Mouse (Mus musculus) neural tube, embryonic 13.5 days (tissue): ENCODE measurements at regions not wholly inside any gene's neighbourhood (a gene's known extent, or its start where the extent isn't known, plus 50 kb on each side); places are given as distances from the start of the nearest gene placed in this dataset.

Source experiments
- ATAC-seq: fragments of 200-750 bp; cut with Nextera tagmentation; 2 replicates; pipeline ENCODE4 v1.8.0; 2017; ENCODE audit warnings: low read depth, mild to moderate bottlenecking, moderate TSS enrichment, moderate library complexity
- H3K27ac ChIP-seq: fragments of 300-500 bp; sonication (generic); replicated peaks from 2 replicates; pipeline ENCODE4 v1.5.1; 2015; ENCODE audit warnings: moderate library complexity, mild to moderate bottlenecking, inconsistent platforms
- H3K27me3 ChIP-seq: fragments of 300-500 bp; sonication (generic); 2 replicates; pipeline ENCODE4 v1.6.1; 2015; ENCODE audit warnings: mild to moderate bottlenecking, inconsistent platforms
- H3K36me3 ChIP-seq: fragments of 300-500 bp; sonication (generic); 2 replicates; pipeline ENCODE4 v1.6.1; 2015; ENCODE audit warnings: mild to moderate bottlenecking, inconsistent platforms
- H3K4me1 ChIP-seq: fragments of 300-500 bp; sonication (generic); replicated peaks from 2 replicates; pipeline ENCODE4 v1.6.1; 2015; ENCODE audit warnings: inconsistent platforms
- H3K4me2 ChIP-seq: fragments of 300-500 bp; sonication (generic); 2 replicates; pipeline ENCODE4 v1.6.1; 2015; ENCODE audit warnings: inconsistent platforms, mild to moderate bottlenecking, moderate library complexity
- H3K4me3 ChIP-seq: fragments of 300-500 bp; sonication (generic); 2 replicates; pipeline ENCODE4 v1.5.1; 2015; ENCODE audit warnings: mild to moderate bottlenecking, inconsistent platforms
- H3K9ac ChIP-seq: fragments of 300-500 bp; sonication (generic); 2 replicates; pipeline ENCODE4 v1.6.1; 2015; ENCODE audit warnings: moderate library complexity, mild to moderate bottlenecking, inconsistent platforms
- H3K9me3 ChIP-seq: fragments of 300-500 bp; sonication (generic); 2 replicates; pipeline ENCODE4 v1.6.1; 2016; ENCODE audit warnings: inconsistent platforms
- WGBS: fragments of 180-500 bp; shearing (Covaris S2); methylation state at CpG from one replicate; pipeline ENCODE4 v1.1.7; 2015; 5-methylcytosine and 5-hydroxymethylcytosine counted together

DNA sequence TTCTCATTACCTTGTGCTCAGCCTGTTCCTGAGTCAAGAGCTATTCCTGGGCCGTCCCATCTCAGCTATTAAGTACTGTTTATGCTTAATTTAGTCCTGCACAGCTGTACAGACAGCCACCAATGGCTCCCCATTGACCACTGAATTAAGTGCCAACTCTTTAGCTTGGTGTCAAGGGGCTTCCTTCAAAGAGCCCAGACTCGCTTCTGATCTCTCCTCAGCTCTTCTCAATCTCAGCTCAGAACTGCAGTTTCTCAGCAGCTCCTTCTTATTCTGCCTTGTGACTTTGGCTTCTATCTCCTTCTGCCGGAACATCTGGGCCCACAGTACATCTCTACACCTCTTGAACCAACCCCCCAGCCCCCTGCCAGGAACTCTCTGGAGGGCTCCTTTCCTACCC lies 290.0 kb upstream of the Gm10131 start:
- Histone ChIP-seq H3K4me2 (no peak overlapping the region), H3K9me3 (no peaks in the 10 kb centered on the region; the same call in 1 of the 2 replicates), H3K4me3 (no peak overlapping the region), H3K27me3 (0 out of 2 replicates have a peak, but pooled peaks cover 7% of the 10 kb centered on the region), H3K27ac (no peak overlapping the region), H3K9ac (no peak overlapping the region), H3K36me3 (no peaks in the 10 kb centered on the region), H3K4me1 (peaks cover 28% of the 10 kb centered on the region)
- peak; percentile 57; the same call in 1 of the 2 replicates for ATAC-seq
- 43% methylated on average over 3 of the region's 3 CpGs for WGBS

DNA sequence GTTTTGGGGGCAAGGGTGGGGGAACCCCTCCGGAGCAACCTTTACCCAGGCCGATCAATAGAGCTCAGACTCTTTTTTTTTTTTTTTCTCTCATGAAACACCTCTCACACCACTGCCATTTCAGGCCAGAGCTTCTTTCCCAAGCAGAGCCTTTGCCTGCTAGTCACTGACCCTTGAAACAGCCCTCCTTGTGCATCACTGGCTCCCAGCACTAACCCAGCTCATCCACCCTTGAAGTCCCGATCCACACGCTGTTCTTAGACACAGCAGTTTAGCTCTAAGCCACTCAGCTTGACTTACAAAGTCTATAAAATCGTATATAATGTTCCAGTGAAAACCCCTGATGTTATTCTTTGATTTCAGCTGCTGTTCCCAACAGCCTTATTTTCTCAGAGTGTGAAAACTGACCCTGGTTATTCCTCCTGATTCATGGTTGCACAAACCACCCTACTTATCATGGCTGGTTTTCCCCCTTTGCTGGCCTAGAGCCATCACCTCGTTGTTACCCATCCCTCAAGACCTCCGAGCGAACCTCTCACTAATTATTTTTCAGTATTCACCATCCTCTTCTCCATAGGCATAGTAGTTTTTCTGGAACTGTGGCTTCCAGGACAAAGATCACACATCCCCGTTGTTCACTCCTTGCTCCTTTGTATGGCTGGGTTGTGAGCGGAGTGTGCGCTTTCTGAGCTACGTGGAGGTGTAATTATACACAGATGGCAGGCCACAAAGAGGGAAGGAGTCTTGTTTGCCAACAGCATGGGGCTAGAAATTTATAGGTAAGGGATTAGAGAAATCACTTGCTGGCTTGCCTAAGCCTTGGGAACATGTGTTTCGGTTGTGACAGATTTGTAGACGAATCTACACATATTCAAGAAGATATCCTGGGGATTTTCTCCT lies 287.6 kb upstream of the Gm10131 start:
- Histone ChIP-seq H3K9ac (no peak overlapping the region), H3K4me2 (no peak overlapping the region), H3K27ac (peak overlapping the region; percentile 83), H3K36me3 (no peaks in the 10 kb centered on the region), H3K27me3 (0 out of 2 replicates have a peak, but pooled peaks cover 7% of the 10 kb centered on the region), H3K4me3 (no peak overlapping the region), H3K4me1 (peaks cover 28% of the 10 kb centered on the region), H3K9me3 (no peaks in the 10 kb centered on the region)
- no peak for ATAC-seq
- WGBS, result 45% methylated on average over 14 of the region's 14 CpGs

DNA sequence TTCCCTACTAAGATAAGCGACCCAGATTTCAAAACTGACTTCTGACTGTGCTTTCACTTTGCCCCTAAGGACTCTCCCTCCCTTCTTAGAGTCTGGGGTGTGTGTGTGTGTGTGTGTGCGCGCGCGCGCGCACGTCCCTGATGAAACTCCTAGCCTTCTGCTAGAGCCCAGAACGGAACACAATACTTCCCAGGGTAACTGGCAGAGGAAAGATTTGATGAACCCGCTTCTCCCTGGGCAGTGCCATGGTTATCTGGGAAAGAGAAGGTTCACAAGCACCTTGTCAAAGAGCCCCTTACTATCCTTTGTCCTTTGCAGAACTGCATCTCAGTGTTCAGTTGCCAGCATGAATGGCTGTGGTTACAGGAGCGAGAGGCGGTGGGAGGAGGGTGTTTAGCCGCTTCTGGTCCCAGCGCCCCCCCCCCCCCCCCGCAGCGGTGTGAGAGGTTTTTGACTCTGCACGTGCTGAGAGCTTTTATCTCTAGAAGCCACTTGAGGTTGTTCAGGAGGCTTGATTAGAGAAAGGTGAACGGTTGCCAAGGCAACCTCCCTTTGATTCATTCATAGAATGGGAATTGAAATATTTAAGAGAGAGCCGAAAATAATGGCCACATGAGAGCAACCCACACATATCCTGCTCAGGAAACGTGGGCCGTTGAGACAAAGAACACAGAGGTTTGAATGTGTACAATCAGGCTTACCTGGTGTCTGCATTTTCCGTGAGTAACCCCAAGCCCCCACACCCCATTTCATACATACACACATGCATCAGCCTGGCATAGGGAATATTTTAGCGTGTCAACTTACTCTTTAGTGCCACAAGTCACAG lies 286.3 kb upstream of the Gm10131 start:
- Histone ChIP-seq H3K4me1 (peaks cover 31% of the 10 kb centered on the region), H3K9ac (peak overlapping the region; percentile 14; the same call in 1 of the 2 replicates), H3K4me2 (peak overlapping the region; percentile 15; the same call in 1 of the 2 replicates), H3K4me3 (no peak overlapping the region), H3K36me3 (no peaks in the 10 kb centered on the region), H3K27ac (peak overlapping the region; percentile 83), H3K27me3 (0 out of 2 replicates have a peak, but pooled peaks cover 1% of the 10 kb centered on the region), H3K9me3 (no peaks in the 10 kb centered on the region)
- peak; percentile 64 for ATAC-seq
- 30% methylated on average over 23 of the region's 23 CpGs for WGBS

- peak overlapping the region; percentile 14; the same call in 1 of the 2 replicates for H3K9ac ChIP-seq
- WGBS, result 52% methylated on average over 4 of the region's 4 CpGs
- H3K4me1 ChIP-seq, result peaks cover 37% of the 10 kb centered on the region
- no peaks in the 10 kb centered on the region for H3K9me3 ChIP-seq
- no peak overlapping the region for H3K4me3 ChIP-seq
- H3K27ac ChIP-seq, result peak overlapping the region; percentile 83
- H3K36me3 ChIP-seq, result no peaks in the 10 kb centered on the region
- peak overlapping the region; percentile 15; the same call in 1 of the 2 replicates for H3K4me2 ChIP-seq
- H3K27me3 ChIP-seq, result no peaks in the 10 kb centered on the region
- ATAC-seq, result no peak
Observed at GRCm38 (mm10) chr8:34397225-34397582, 285.7 kb upstream of the Gm10131 start.

DNA sequence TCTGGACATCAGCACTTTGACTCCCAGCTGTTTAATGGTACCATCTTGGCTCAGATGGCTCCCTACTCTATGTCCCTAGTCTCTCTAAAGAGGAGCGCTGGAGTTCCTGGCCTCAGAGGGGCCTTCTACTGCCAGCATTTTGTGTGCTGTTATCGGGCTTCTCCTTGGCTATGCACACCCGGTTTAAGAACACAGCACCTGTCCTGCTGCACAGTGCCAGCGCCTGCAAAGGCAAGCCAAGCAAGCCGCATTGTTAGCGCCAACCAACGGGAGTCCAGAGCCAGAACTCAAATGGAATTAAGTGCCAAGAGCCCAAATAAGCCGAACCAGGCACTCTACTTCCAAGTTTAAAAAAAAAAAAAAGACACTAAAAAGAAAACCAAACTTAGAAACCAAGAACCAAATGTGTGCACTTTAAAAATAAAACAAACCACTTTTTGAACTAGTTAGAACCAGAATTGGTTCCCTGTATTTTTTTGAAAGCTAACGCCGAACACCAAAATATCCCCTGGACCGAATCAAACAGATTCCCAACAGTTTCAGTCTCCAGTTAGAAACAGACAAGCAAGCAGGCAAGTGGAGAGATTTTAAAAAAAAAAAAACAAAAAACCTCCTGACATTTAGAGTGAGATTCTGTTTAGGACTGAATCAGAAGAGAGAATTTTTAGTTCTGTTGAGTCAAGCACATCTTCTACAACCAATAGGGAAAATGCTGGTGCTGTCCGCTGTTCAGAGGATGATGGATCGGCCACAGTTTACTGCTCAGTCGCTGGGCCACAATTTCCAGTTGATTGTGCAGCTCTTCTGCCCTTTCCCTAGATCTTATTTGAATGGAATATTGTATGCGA lies 281.7 kb upstream of the Gm10131 start:
- peak overlapping the region; percentile 84 for H3K27ac ChIP-seq
- H3K4me3 ChIP-seq, result no peak overlapping the region
- peak; percentile 41; the same call in 1 of the 2 replicates for ATAC-seq
- WGBS, result 76% methylated on average over 15 of the region's 15 CpGs
- no peaks in the 10 kb centered on the region for H3K9me3 ChIP-seq
- H3K27me3 ChIP-seq, result no peaks in the 10 kb centered on the region
- no peaks in the 10 kb centered on the region for H3K36me3 ChIP-seq
- H3K4me2 ChIP-seq, result peak overlapping the region; percentile 24; the same call in 1 of the 2 replicates
- peaks cover 40% of the 10 kb centered on the region for H3K4me1 ChIP-seq
- H3K9ac ChIP-seq, result 0 out of 2 replicates have a peak overlapping the region, but pooled peaks have one; percentile 38

DNA sequence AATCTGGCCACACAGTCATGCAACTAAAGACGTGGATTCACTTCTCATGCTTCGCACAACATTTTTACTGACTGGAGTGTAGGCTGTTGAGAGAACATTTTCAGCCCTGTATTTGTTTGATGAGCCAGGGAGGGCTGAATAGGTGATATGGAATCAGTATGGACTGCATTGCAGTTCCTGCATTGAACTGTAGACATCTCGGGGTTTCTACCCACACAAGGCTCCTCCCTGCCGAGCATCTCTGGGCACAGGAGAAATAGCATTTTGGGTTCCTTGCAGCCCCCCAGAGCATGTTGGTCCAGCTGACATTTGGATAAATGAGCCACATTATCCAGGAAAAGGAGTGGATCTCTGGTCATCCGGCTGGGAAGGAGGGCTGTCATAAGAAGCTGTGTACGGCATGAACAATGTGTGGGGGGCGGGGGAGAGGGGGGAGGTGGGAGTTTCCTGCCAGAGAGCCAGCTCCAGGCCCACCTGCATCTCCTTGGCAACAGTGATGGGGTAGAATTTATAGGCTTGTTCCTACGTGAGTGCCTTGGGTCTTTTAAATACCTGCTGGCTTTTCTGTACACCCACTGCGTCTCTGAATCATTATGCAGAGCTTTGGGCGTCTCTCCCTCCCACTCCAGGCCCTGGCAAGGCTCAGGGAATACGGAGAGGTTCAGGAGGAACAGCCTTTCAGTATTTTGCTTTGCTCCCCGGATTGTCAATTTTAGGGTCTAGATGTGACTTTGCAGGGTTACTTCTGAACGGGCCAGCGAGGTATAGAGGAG lies 280.9 kb upstream of the Gm10131 start:
- peak; percentile 85 for ATAC-seq
- H3K4me3 ChIP-seq, result no peak overlapping the region
- H3K4me1 ChIP-seq, result peaks cover 37% of the 10 kb centered on the region
- no peaks in the 10 kb centered on the region for H3K9me3 ChIP-seq
- H3K27ac ChIP-seq, result peak overlapping the region; percentile 84
- WGBS, result 36% methylated on average over 14 of the region's 14 CpGs
- H3K36me3 ChIP-seq, result no peaks in the 10 kb centered on the region
- H3K4me2 ChIP-seq, result peak overlapping the region; percentile 24; the same call in 1 of the 2 replicates
- no peaks in the 10 kb centered on the region for H3K27me3 ChIP-seq
- 0 out of 2 replicates have a peak overlapping the region, but pooled peaks have one; percentile 38 for H3K9ac ChIP-seq

GRCm38 (mm10) chr8:34385806-34386439 lies 274.4 kb upstream of the Gm10131 start:
- Histone ChIP-seq H3K4me1 (peaks cover 28% of the 10 kb centered on the region), H3K27me3 (no peaks in the 10 kb centered on the region; the same call in 1 of the 2 replicates)

DNA sequence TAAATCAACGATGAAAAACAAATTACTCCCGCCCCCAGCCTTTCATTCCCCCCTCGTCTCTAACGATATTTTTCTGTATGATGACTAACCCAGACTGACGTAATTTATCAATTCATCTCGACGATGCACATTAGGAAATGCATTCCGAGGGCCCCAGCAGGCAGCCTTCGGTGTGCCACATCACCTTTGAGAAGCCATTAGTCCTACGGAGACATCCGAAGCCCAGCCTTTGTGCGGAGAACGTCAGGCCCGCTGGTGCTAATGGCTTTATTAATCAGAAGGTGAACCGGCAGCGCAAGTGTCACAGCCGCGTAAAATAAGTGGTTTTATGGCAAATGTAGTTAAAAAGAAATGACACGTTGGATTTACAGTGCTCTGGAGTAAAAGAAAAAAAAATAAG lies 269.1 kb upstream of the Gm10131 start:
- Histone ChIP-seq H3K27me3 (no peaks in the 10 kb centered on the region; the same call in 1 of the 2 replicates), H3K9ac (peak overlapping the region; percentile 31; the same call in 1 of the 2 replicates), H3K4me1 (peaks cover 36% of the 10 kb centered on the region), H3K27ac (peak overlapping the region; percentile 18), H3K9me3 (no peaks in the 10 kb centered on the region), H3K4me3 (no peak overlapping the region), H3K36me3 (no peaks in the 10 kb centered on the region), H3K4me2 (peak overlapping the region; percentile 35)
- ATAC-seq, result no peak
- 23% methylated on average over 19 of the region's 19 CpGs for WGBS

More at GRCm38 (mm10) chr8:34385806-34386439, 274.4 kb upstream of the Gm10131 start:
- no peaks in the 10 kb centered on the region for H3K9me3 ChIP-seq
- 40% methylated on average over 10 of the region's 10 CpGs for WGBS
- no peak overlapping the region for H3K27ac ChIP-seq
- peak; percentile 75 for ATAC-seq
- H3K9ac ChIP-seq, result no peak overlapping the region
- no peak overlapping the region for H3K4me3 ChIP-seq
- no peaks in the 10 kb centered on the region for H3K36me3 ChIP-seq
- H3K4me2 ChIP-seq, result no peak overlapping the region

DNA sequence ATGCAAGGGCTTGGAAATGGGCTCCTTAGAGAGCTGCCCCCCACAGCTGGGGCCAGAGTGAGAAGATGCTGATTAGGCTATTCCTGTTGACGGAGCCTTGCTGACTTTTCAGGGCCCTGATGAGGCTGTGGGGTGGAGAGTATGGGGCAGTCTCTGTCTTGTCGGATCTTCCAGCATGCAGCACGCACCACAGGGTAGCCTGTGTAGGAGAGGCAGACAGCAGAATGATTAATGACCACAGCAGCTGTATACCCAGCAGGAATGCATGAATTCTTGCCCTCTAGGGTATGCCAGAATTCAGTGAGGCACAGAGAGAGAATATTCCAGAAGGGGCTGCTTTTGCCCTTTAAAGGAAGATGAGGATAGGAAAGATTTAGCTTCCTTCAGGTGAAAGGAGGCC lies 265.6 kb upstream of the Gm10131 start:
- no peaks in the 10 kb centered on the region for H3K9me3 ChIP-seq
- no peak overlapping the region for H3K9ac ChIP-seq
- no peak overlapping the region for H3K4me2 ChIP-seq
- peak overlapping the region; percentile 62 for H3K27ac ChIP-seq
- no peak overlapping the region for H3K4me3 ChIP-seq
- peak; percentile 46 for ATAC-seq
- WGBS, result 8% methylated on average over 3 of the region's 3 CpGs
- peaks cover 53% of the 10 kb centered on the region for H3K4me1 ChIP-seq
- H3K27me3 ChIP-seq, result no peaks in the 10 kb centered on the region
- no peaks in the 10 kb centered on the region for H3K36me3 ChIP-seq

GRCm38 (mm10) chr8:34374242-34374641 lies 262.7 kb upstream of the Gm10131 start:
- Histone ChIP-seq H3K36me3 (no peaks in the 10 kb centered on the region), H3K4me2 (no peak overlapping the region), H3K9ac (no peak overlapping the region), H3K27ac (no peak overlapping the region), H3K27me3 (no peaks in the 10 kb centered on the region), H3K4me3 (no peak overlapping the region), H3K9me3 (no peaks in the 10 kb centered on the region), H3K4me1 (peaks cover 47% of the 10 kb centered on the region)
- ATAC-seq, result no peak
- 86% methylated on average over 9 of the region's 9 CpGs for WGBS
